Mouse (Mus musculus): ENCODE data around the gene Nhlh2.

GRCm38 (mm10) chr3:102022721-102023120 is 12.8 kb downstream of the Nhlh2 start:
- TF ChIP-seq CTCF (IDR thresholded peaks at IDR 0.05; ENCODE audit: low read depth) (no peak), EP300 (optimal IDR thresholded peaks at IDR 0.05) (no peak)

Data from stomach, postnatal 0 days (tissue).